Mouse (Mus musculus) left cerebral cortex, postnatal 14 days (tissue): Measurements from ENCODE around the gene Osbpl8. TPM values are rescaled to one million over a fixed set of nuclear protein-coding genes. Genes with fewer than 3 reads are reported as not detected.

ENCODE experiments used
- DNase-seq, 2 experiments: peaks; one replicate each; pipeline ENCODE4 v3.0.0; 2021 to 2022; ENCODE audit warnings: low spot score in 2 of 2, mixed read lengths in 1 of 2
- intact Hi-C: fragments of 180-260 bp; cut with DNase I; formaldehyde crosslinking; loops from one replicate; pipeline ENCODE4 v1.15.1; 2025
- total RNA-seq, 2 experiments: library from RNA; stranded (reverse); gene quantifications; 2 replicates each; pipeline ENCODE4 v1.2.3; 2021

The Osbpl8 gene
- total RNA-seq, 2 experiments from 2014 or later: 75.1 to 77.7 TPM

DNA sequence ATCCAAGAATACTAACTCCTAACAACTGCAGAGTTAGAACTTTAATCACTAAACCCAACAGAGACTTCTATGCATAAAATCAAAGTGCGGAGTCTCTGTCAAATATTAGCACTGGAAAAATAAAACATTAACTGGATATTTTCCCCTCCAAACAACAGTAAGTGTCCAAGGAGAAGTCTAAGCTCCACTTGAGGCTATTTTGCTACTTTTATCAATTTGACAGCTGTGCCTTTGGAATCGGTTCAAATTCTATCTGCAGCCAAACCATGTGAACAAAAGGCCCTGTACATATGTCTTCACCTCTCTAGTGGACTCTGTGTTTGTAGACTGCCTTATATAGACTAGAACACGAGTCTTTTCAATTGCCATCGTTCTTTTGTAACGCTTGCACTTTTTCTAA, 24.7 kb upstream of the Osbpl8 start:
- no peak for DNase-seq
- intact Hi-C loops: no loop called here

DNA sequence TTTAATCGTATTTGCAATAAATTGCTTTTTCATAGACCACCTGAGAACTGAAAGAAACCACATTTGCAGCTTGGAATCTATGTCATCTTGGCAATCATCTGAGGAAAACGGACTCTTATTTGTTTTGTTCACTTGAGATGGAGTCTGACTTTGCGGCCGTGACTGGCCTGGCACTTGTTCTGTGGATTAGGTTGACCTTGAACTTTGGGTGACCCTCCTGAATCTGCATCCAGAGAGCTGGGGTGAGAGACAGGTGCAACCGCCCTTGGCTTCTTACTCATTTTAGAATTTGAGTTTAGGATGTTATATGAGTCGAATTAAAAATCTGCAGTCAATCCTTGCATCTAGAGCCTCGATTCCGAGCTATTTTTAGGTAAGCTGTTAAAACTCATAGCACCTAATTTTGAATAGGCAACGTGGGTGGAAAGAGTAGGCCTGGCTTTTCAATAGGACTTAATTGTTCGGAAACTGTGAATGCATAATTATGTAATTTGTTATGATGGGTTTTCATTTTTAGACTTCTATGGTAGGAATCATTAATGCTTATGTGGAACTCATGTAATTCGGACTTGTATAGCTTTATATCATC, 20.1 kb upstream of the Osbpl8 start:
- intact Hi-C loops: no loop called here
- no peak for DNase-seq

DNA sequence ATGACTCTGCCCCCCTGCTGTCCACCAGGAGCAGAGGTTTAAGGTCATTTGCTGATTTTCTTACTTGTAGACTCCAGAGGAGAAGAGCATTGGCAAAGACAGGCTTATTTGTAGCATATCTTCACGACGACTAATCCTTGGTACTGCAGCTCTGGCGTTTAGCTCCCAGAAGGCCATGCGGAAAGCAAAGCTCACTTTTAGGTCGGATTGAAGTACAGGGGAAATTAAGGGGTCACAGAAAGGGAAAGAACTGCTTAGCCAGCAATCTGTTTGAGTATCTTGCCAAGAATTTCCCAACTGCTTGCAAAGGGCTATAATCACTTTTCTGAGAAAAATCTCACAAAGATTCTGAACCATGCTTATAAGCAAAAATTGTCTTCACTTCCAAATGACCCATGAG, 14.8 kb upstream of the Osbpl8 start:
- DNase-seq: no peak
- intact Hi-C loops: no loop called here

DNA sequence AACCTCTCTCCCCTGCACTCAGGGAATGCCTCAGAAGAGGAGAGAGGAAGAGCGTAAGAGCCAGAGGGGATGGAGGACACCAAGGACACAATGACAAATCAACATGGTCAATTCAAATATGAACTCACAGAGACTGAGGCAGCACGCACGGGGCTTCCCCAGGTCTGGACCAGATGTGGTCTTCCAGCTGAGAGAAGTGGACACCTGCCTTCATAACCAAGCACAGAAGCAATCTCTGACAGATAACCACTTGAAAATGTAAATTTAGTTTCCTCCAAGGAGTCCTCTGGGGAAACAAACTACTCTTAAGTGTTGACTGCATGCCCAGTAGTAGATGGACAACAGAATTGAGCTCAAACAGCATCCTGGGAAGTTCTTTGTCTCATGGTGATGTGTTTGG, 9.5 kb upstream of the Osbpl8 start:
- no peak for DNase-seq
- intact Hi-C loops: no loop called here

DNA sequence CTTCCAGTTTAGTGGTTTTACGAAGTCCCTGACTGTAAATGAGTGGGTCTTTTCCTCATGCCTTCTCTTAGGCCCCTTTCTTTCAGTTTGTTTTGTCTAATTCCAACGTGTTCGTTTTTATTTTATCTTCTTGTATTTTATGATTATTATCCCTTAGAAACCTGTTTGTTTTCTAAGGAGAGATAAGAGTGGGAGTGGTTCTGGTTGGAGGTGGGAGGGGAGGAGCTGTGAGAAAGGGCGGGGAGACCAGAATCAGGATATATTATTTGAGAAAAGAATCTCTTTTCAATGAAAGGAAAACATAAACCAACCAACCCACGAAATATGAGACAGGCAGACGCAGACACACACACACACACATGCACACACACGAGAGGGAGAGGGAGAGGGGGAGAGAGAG, 9.0 kb upstream of the Osbpl8 start:
- intact Hi-C loops: no loop called here
- DNase-seq: no peak

DNA sequence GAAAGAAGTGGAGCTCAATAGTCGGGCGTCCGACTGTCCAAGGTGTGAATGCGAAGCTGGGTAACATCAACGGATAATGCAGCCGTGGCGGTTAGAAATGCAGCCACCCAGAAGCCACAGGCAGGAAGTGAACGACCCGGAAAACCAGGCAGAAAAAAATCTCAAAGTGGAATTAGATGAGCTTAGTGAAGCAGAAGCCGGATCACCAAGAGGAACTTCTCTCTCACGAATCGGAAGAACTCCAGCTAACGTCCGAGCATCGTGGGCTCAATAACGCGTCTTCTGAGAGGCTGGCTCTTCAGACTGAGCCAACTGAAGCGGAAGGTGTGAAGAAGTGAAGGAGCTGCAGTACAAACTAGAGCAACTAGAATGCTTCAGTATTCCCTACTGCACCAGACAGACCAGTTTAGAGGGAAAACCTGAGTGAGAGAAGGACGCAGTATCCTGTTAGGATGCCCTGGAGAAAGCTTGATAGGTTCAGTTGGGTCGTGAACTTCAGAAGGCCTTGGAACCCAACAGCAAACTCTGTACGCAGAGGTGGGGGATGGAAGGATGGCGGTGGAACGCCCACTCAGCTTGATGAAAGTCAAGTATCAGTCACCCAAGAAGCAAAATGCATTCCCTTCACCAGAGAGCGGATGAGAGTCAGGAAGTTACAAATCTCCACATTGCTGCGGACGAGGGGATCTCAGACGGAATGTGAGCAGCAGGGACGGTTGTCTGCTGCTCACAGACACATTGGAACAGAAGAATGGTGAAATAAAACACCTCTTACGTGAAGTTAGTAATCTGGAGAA, 8.0 kb upstream of the Osbpl8 start:
- intact Hi-C loops: no loop called here
- DNase-seq: no peak

DNA sequence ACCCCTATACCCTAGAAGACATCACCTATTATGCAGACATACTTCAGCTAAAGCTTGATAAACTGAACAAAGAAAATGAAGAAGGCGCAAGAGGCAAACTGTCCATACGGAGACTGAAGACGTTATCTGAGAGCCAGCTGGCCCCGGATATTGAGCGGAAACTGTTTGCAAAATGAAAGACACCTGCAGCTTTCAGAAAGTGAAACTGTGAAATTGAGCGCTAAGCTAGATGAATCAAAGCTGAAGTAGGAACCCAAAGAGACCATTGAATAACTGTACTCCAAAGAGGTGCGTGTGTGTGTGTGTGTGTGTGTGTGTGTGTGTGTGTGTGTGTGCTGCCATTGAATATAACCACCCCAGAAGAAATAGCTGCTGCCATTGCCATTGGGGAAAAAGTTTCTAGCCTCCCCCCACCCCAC, 7.3 kb upstream of the Osbpl8 start:
- DNase-seq: no peak
- intact Hi-C loops: no loop called here

DNA sequence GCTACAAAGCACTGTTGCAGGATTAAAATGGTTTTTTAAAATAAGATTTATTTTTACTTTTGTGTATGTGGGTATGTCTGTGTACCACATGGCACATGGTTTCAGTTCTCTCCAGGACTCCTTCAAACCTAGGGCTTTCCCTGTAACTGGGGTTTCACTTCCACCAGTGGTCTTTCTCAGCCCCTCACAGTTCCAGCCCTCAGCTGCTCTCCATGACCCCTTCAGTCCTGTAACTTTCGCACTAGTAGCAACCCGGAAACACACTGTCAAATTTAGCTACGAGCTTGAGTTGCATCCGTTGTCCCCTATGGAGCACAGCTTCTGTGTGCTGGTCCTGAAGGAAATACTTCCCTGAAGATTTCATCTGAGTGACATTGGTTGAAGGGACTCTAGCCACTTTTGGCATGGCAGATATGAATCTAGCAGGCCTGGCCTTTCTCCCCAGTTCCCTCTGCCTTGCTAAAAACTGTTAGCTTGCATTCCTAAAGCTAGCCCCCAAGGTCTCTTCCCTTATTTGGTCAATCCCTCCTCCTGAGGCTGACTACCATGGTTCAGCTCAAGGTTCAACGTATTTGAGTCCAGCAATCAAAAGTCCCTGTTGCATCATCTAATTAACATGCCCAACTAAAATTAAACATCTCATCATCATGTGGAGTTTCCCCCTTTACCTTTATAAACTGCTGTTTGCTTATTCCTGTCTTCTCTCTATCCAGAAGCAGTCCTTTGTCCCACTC, 4.6 kb upstream of the Osbpl8 start:
- no peak for DNase-seq
- intact Hi-C loops: no loop called here

DNA sequence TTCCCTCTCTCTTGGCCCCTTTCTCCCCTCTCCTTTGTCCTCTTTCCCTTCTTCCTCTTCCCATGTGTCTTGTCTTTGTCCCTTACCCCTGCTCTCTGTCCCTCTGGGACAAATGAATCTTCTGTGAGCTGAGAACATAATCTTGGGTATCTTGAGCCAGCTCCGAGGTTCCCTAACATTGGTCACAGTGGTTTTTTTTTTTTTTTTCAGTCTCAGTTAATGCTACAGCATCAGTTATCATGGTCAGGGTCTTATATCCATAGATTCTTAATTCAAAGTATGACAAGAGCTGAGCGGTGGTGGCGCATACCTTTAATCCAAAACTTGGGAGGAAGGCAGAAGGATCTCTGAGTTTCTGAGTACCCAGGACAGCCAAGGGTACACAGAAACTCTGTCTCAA, 4.0 kb upstream of the Osbpl8 start:
- DNase-seq: no peak
- intact Hi-C loops: no loop called here

DNA sequence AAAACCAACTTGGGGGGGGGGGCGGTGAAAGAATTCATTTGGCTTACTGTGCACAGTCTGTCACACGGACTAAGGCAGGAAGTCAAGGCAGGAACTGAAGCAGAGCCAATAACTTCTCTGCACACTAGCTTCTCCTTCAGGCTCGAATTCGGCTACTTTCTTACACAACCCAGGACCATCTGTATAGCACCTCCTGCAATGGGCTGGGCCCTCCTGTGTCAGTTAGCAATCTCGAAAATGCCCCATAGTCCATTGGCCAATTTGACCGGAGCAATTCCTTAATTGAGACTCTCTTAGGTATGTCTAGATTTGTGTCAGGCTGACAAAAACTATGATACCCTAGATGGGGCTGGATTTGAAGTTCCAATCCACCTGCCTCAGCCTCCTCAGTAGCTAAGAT, 3.2 kb upstream of the Osbpl8 start:
- no peak for DNase-seq
- intact Hi-C loops: no loop called here

DNA sequence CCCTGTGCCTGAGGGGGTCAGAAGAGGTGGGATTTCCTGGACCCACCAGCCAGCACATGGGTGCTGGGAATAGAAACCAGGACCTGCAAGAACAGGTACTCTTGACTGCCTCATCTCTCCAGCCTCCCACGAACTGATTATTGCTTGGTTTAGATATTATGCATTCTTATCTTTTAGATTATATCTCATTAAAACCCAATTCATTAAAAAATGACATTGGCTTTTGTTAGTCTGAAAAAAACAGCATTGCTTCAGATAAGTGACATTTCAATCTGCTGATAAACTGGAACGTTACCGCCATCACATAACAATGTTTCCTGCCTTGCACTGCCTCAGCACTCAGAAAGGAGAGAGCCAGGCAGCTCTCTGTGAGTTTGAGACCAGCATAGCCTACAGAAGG, 1.5 kb upstream of the Osbpl8 start:
- intact Hi-C loops: no loop called here
- no peak for DNase-seq

DNA sequence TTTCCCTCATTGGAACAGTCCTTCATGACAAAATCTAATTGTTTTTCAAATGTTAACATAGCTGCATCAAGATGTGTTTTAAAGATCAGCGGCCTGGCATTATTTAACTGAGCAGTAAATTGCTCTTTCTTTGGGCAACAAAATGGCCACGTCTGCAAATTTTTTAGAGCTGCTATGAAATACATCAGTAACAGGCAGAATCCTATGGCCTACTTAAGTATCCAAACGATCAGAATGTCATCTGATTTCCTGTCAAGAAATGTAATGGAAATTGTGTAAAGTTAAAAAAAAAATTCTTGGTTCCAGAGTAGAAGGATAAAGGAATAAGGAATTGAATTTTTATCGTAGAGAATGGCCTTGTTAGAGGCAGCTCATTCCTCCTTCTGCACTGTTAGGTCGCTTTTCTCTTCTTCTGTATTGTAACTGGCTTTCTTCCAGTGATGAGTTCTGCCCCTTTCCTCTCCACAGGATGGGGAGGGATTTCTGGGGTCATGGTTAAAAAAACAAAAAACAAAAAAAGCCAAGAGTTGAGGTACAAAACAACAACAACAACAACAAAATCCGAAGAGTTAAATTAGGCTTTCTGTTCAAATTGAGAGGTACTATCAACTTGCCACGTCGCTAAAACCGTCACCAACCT, 831 bp upstream of the Osbpl8 start:
- DNase-seq: no peak
- intact Hi-C loops: no loop called here

DNA sequence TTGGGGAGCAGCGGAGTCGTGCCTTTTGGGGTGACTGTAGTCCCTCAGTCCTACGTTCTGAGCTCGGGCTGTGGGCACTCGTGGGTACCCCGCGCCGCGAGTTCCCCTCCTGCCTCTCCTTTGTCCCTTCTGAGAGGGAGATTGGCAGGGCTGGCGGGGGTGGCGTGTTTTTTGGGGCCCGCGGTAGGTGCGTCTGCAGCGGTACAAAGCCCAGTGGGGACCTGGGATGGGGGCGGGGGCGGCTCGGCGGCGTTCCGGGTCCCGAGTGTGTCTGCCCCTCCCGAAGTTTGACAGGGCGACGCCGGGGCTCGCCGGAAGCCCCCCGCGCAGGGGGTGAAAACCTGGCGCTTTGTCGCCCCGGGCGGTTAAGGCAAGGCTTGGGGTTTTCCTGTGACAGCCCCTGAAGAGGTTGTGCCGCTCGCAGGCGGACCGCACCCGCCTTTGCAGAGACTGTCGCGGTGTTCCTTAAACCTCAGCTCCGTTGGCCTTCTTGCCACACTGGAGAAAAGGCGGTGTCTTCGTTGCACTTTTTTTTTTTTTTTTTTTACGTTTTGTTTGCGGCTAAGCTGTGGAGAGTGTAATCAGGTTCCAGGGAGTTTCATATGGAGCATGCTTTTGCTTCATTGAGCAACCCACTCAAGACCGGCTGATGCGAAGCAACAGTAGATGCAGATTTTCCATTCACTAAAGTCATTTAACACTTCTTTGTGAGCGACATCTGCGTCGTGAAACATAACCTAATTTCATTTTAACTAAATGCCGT, 848 bp downstream of the Osbpl8 start:
- intact Hi-C loops: loop anchor here (5.0 kb wide), 1 partner anchor 58 kb away; no protein-coding TSS in a partner anchor

DNA sequence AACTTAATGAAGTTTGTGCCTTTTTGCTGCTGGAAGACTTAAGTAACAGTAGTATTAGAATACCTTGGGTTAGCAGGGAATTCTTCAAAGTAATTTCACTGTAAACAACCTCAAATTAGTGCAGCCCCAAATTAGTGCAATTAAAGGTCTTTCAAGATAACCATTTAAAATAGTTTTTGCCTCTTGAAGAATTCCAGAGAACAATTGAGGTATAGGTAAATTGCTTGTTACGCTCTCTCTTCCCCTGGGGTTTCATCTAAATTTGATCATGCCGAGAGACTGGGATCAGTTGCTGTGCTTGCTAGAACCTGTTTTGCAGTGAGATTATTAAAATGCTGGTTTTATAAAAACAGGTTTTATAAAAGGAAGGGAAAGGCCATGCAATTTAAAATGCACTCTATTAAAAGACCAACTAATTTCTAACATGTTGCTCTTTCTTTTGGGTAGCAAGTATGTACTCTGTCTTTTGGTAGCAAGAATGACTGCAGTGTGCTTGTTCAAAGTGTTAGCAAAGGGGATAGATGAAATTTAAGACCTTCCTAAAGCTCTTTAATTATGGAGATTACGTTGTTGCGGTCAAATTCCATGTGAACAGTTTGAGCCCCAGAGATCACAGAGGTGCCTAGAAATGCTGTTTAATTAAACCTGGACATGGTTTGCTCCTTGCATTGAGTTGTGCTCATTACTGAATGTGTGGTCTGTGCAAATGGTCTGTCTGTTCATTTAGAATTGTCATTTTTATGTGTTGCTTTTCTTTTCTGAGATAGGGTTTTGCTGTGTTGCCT, 1.7 kb downstream of the Osbpl8 start:
- intact Hi-C loops: loop anchor here (5.0 kb wide), 1 partner anchor 59 kb away; no protein-coding TSS in a partner anchor
- no peak for DNase-seq

More for the DNA sequence above, 848 bp downstream of the Osbpl8 start:
- DNase-seq: peak; percentile 38

DNA sequence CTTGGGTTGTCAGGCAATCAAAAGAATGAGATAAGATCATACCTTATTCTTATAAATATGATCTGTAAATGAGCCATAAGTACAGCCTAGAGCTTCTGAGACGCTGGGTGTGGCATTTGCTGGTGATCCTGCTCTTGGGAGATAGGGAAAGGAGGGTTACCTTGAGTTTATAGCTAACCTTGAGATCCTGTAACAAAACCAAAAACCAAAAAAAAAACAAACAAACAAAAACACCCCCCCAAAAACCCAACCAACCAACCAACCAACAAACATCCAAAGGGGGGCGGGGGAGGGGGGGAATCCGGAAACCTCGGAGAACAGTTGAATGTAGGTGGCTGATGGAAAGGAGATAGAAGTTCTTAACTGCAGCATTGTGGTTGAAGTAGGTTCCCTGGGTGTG, 2.9 kb downstream of the Osbpl8 start:
- intact Hi-C loops: loop anchor here (5.0 kb wide), 1 partner anchor 60 kb away; no protein-coding TSS in a partner anchor
- no peak for DNase-seq

DNA sequence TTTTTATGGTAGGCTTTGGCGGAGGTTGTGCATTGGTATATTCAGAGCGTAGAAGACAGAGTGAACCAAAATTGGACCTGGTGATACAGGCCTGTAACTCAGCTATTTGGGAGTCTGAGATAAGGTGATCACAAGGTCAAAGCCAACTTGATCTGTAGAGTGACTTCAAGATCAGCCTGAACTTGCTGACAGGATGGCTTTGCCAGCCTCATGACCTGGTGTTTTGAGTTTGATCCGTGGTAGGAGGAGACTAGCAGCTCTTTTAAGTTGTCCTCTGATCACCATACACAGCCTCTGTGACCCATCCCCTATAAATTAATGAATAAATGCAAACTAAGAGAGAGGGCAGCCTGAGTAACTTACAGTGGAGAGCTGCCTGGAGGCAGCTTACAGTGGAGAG, 3.8 kb downstream of the Osbpl8 start:
- DNase-seq: no peak
- intact Hi-C loops: loop anchor here (5.0 kb wide), 1 partner anchor 61 kb away; no protein-coding TSS in a partner anchor

DNA sequence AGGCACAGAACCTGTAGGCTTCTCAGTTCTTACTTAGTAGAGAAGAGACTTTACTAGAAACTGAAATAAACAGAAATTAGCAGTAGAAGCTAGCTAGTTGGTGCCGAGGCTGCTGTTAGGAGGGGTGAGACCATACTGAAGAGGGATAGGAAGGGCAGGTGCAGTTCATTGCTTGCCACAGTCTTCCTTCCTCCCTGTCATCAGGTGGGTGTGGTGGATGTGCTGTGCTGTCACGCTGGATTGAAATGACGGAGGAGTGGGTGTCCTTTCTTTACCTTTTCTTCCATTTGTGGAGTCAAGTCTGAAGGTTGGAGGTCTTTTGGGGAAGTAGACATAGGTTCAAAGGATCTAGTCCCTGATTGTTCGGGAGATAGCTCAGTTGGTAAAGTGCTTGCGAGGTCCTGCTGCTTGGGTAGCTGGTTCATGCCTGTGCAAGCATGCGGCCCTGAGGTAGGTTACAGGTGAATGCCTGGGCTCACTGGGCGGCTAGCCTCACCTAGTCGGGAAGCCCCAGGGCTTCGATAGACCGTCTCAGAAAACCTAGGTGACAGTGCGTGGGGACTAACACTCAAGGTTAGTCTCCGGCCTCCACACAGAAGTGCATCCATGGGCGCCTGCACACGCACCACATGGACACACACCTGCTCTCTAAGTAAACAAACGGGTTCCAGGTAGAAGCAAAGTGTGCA, 6.8 kb downstream of the Osbpl8 start:
- DNase-seq: no peak
- intact Hi-C loops: no loop called here
